Mouse (Mus musculus) liver, adult 2 months (tissue): ENCODE results near the gene Ptprn2. TPM values are rescaled to one million over a fixed set of nuclear protein-coding genes. Genes with fewer than 3 reads are reported as not detected.
"Not testable (repeated sequence)": the region's sequence is repeated elsewhere in the genome, so short reads cannot be mapped to it uniquely, and the experiment has no call there.

Source experiments
- DNase-seq: peaks from one replicate; pipeline ENCODE4 v3.0.0-alpha.2; 2011; ENCODE audit warnings: low read depth, low spot score; ENCODE audit errors: extremely low read depth
- H3K27ac ChIP-seq: fragments of 200-500 bp; replicated peaks from 2 replicates; pipeline ENCODE4 v1.5.1; 2012; ENCODE audit warnings: low read depth, mild to moderate bottlenecking, control low read depth, inconsistent platforms, low read length; ENCODE audit not compliant: insufficient read depth
- H3K27me3 ChIP-seq: fragments of 200-500 bp; 2 replicates; pipeline ENCODE4 v1.6.1; 2012; ENCODE audit warnings: mild to moderate bottlenecking, moderate library complexity, low read length, inconsistent platforms; ENCODE audit not compliant: control insufficient read depth, insufficient read depth
- H3K36me3 ChIP-seq: fragments of 200-500 bp; 2 replicates; pipeline ENCODE4 v1.6.1; 2012; ENCODE audit warnings: low read length, inconsistent platforms; ENCODE audit not compliant: control insufficient read depth, insufficient read depth
- H3K4me1 ChIP-seq: fragments of 200-500 bp; 2 replicates; pipeline ENCODE4 v1.6.1; 2011; ENCODE audit warnings: low read length; ENCODE audit not compliant: control insufficient read depth, insufficient read depth
- H3K4me3 ChIP-seq: fragments of 200-500 bp; 2 replicates; pipeline ENCODE4 v1.5.1; 2011; ENCODE audit warnings: low read depth, mild to moderate bottlenecking, control low read depth, low read length, moderate library complexity; ENCODE audit not compliant: insufficient read depth
- H3K79me2 ChIP-seq: fragments of 200-500 bp; 2 replicates; pipeline ENCODE4 v1.6.1; 2012; ENCODE audit warnings: inconsistent platforms, mild to moderate bottlenecking, low read length, moderate library complexity; ENCODE audit not compliant: control insufficient read depth, insufficient read depth
- H3K9ac ChIP-seq: fragments of 200-500 bp; 2 replicates; pipeline ENCODE4 v1.6.1; 2012; ENCODE audit warnings: low read depth, mild to moderate bottlenecking, control low read depth, inconsistent platforms, low read length
- CTCF ChIP-seq: fragments of 200-500 bp; IDR thresholded peaks from 2 replicates; pipeline ENCODE4 v1.5.1; 2011; ENCODE audit warnings: low read depth, low read length, control low read depth
- POLR2A ChIP-seq: fragments of 200-500 bp; IDR thresholded peaks from 2 replicates; pipeline ENCODE4 v1.6.1; 2011; ENCODE audit warnings: low read length, control low read depth; ENCODE audit not compliant: insufficient read depth; ENCODE audit errors: extremely low read depth
- WGBS: fragments of 180-500 bp; shearing (Covaris S2); methylation state at CpG from one replicate; pipeline ENCODE4 v1.1.7; 2018; 5-methylcytosine and 5-hydroxymethylcytosine counted together
- polyA plus RNA-seq: library from polyadenylated mRNA; depleted of rRNA; stranded (reverse); fragments of >200 nt; gene quantifications from 2 replicates; pipeline ENCODE4 v1.2.3, GENCODE M21; 2012
- total RNA-seq: library from RNA; depleted of rRNA; stranded (reverse); fragments of >200 nt; gene quantifications from 2 replicates; pipeline ENCODE4 v1.2.3, GENCODE M21; 2014

The Ptprn2 gene
- total and polyA plus RNA-seq, 2 experiments: 0.06 TPM; not detected in 1

DNA sequence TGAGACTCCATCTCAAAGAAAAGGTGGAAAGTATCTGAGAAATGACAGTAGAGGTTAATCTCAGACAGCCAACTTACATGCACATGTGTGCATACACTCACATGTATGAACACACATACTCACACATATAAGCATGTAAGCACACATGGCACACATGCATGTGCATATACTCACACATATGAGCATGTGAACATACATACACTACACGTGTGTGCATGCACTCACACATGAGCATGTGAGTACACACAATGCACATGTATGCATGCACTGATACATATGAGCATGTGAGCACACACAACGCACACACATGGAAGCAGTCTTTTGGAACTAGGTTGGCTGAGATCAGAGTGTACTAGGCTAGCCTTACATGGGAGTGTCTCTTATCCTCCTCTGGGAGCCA, 81.7 kb downstream of the Ptprn2 start:
- Histone ChIP-seq H3K27ac (no peak overlapping the region), H3K27me3 (0 out of 2 replicates have a peak, but pooled peaks cover 2% of the 10 kb centered on the region), H3K4me3 (no peak overlapping the region), H3K9ac (no peak overlapping the region), H3K4me1 (no peaks in the 10 kb centered on the region), H3K36me3 (no peaks in the 10 kb centered on the region), H3K79me2 (no peaks in the 10 kb centered on the region)
- TF ChIP-seq CTCF (no peak), POLR2A (no peak)
- 75% methylated on average over 2 of the region's 2 CpGs for WGBS
- DNase-seq: no peak

DNA sequence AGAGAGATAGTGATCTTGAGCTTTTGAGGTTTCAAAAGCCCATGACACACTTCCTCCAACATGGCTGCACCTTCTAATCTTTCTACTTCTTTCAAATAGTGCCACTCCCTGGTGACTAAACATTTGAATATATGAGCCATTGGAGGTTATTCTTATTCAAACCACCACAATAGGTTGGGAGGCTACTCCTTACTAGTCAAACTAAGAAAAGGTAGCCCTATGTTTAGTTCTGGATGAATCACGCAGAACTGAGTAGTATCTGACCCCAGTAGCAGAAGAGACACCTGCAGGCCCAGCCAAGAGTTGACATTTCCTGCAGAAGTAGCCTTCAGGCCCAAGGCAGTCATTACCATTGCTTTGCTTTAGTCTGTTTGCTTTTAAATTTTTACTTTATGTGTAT, 84.0 kb downstream of the Ptprn2 start:
- 0 out of 2 replicates have a peak, but pooled peaks cover 2% of the 10 kb centered on the region for H3K27me3 ChIP-seq
- H3K9ac ChIP-seq: no peak overlapping the region
- no peak for DNase-seq
- no peaks in the 10 kb centered on the region for H3K36me3 ChIP-seq
- no peaks in the 10 kb centered on the region for H3K4me1 ChIP-seq
- H3K79me2 ChIP-seq: no peaks in the 10 kb centered on the region
- TF ChIP-seq CTCF (no peak), POLR2A (no peak)
- H3K4me3 ChIP-seq: no peak overlapping the region
- no peak overlapping the region for H3K27ac ChIP-seq
- 47% methylated on average over 1 of the region's 1 CpGs for WGBS

DNA sequence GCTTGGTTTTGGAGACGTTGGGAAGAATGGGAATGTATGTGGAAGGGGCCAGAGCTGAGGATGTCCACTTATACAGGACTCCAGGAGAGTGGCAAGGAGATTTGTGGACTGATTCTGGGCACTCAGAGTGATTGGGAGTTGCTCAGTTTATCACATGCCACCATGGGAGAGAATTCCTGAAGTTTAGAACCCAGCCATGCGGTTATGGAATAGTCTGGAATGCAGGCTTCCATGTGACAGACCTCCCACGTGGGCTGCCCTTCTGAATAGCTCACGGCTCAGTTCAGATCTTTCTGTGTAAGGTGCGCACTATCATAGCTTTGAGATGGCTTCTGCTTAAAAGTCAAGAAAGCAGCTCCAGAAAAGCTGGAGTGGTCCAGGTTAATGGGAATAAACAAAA, 88.6 kb downstream of the Ptprn2 start:
- Histone ChIP-seq H3K27ac (no peak overlapping the region), H3K4me1 (no peaks in the 10 kb centered on the region), H3K27me3 (no peaks in the 10 kb centered on the region), H3K36me3 (no peaks in the 10 kb centered on the region), H3K79me2 (no peaks in the 10 kb centered on the region), H3K4me3 (no peak overlapping the region), H3K9ac (no peak overlapping the region)
- 78% methylated on average over 5 of the region's 5 CpGs for WGBS
- no peak for DNase-seq
- no peak for TF ChIP-seq POLR2A
- no peak for TF ChIP-seq CTCF

DNA sequence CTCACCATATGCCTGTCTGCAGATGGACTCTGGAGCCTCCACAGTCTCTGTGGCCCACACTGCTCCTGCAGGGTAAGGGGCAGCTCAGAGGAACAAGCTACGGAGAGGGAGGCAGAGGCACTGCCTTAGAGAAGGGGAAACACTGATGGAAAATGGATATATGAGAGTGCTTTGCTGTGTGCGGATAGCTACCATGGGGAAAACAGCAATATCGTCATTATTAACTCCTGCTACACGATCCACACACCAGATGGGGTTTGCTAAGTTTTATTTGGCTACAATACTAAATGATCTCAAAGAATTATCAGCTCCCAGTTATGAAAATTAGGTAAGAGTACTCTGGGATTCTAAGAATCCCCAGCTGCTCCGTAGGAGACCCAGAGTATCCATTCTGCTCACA, 89.2 kb downstream of the Ptprn2 start:
- no peaks in the 10 kb centered on the region for H3K27me3 ChIP-seq
- no peak for DNase-seq
- no peak overlapping the region for H3K4me3 ChIP-seq
- no peak overlapping the region for H3K9ac ChIP-seq
- no peaks in the 10 kb centered on the region for H3K36me3 ChIP-seq
- no peaks in the 10 kb centered on the region for H3K79me2 ChIP-seq
- TF ChIP-seq POLR2A (no peak), CTCF (no peak)
- 79% methylated on average over 5 of the region's 5 CpGs for WGBS
- no peaks in the 10 kb centered on the region for H3K4me1 ChIP-seq
- H3K27ac ChIP-seq: no peak overlapping the region

DNA sequence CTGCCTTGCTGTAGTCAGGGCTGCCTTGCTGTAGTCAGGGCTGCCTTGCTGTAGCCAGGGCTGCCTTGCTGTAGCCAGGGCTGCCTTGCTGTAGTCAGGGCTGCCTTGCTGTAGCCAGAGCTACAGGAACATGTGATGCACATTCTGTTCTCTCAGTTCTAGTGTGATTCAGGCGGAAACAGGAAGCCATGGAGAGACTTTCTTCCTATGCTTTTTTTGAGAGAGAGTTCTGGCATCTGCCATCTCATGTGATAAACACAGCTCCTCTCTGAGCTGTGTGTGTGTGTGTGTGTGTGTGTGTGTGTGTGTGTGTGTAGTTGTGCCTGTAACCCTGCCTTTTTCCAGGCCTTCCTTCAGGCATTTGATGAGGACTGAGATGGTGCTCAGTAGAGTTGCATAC, 92.4 kb downstream of the Ptprn2 start:
- not testable (repeated sequence) for H3K4me3 ChIP-seq, H3K36me3 ChIP-seq, H3K79me2 ChIP-seq, H3K4me1 ChIP-seq, DNase-seq, H3K27me3 ChIP-seq, H3K27ac ChIP-seq, H3K9ac ChIP-seq
- 64% methylated on average over 1 of the region's 1 CpGs for WGBS

DNA sequence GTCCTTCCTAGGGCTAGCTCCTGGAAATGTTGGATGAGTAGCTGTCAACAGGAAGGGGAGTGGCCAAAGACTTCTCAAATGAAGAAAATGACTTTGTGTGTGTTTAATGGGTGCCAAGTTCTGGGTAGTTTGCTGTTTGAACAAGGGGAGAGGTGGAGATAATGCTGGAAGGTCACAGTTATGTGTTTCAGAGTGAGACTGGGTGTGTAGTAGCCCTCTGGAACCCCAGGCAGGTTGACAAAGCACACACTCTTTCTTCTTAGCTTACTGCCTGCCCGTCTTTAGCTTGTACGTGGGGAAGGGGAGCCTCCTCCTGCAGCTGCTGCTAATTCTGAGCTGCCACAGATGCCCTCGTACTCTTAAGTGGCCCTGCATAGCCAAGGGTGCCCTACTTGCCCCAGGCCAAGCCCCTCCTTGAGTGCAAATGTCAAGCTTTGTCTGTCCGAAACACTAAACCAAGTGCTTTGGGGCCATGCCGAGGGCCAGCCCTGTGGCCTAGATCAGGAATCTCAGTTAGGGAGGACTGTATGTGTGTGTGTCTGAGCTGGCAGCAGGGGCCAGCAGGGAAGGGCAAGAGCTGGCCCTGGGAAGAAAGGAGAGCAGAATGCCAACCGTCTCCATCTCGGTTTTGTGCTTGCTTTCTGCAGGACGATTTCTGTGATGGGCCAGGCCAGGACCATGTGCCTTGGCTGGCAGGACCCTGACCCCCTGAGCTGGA, 95.5 kb downstream of the Ptprn2 start:
- H3K4me1 ChIP-seq: no peaks in the 10 kb centered on the region
- DNase-seq: no peak
- no peak overlapping the region for H3K9ac ChIP-seq
- H3K79me2 ChIP-seq: no peaks in the 10 kb centered on the region
- H3K4me3 ChIP-seq: no peak overlapping the region
- H3K27me3 ChIP-seq: no peaks in the 10 kb centered on the region
- 64% methylated on average over 8 of the region's 8 CpGs for WGBS
- TF ChIP-seq CTCF: no peak
- no peak for TF ChIP-seq POLR2A
- H3K27ac ChIP-seq: no peak overlapping the region
- no peaks in the 10 kb centered on the region for H3K36me3 ChIP-seq
